Mouse (Mus musculus): ENCODE data around the gene Lta.

The Lta gene

DNA sequence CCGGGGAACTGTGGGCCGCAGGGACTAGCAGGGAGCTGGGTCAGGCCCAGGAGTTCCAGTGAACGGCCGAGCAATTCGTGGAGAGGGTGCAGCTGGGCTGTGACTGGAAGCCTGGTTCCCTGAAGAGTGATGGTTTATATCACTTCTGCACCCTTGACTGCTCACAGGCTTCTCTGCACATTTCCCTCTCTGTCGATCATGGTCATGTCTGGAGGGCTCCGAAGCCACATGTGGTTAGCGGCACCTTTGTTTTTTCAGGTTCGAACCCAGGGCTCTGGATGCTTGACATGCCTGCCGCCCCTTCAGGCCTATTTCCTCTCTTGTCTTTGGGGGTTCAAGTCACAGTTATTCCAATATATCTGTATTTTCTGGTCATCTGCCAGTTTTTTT lies 224 bp upstream of the Lta start:
- DNase-seq (ENCODE audit: low read depth) = no peak

DNA sequence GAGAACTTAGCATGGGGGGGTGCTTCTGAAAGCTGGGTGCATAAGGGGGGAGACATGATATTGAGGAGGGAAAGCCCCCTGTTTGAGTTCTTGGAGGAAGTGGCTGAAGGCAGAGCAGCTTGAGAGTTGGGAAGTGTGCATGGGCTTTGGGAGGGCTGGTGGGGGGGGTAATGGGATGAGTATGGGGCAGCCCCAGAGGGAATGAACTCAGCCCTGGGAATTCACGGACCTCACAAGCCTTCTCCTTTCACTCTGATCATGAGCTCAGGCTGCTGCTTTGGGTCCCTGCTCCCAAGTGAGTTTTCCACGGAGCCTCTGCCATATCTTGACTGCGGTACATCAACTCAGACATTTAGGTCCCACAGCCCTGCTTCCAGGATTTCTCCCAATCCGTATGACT lies 2.7 kb downstream of the Lta start:
- DNase-seq (ENCODE audit: low read depth) = no peak

DNA sequence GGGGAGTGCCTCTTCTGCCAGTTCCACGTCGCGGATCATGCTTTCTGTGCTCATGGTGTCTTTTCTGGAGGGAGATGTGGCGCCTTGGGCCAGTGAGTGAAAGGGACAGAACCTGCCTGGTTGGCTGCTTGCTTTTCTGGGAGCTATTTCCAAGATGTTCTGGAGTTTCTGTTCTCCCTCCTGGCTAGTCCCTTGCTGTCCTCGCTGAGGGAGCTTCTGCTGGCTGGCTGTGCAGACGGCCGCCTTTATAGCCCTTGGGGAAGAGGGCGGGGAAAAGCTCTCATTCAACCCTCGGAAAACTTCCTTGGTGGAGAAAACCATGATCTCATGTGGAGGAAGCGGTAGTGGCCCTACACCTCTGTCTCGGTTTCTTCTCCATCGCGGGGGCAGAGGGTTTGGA lies 3.4 kb downstream of the Lta start, which contains the start of gene Tnf:
Gene Tnf, minus strand, starts transcription at position 221 of the 400 bp plus-strand sequence.
- DNase-seq (ENCODE audit: low read depth) = no peak

DNA sequence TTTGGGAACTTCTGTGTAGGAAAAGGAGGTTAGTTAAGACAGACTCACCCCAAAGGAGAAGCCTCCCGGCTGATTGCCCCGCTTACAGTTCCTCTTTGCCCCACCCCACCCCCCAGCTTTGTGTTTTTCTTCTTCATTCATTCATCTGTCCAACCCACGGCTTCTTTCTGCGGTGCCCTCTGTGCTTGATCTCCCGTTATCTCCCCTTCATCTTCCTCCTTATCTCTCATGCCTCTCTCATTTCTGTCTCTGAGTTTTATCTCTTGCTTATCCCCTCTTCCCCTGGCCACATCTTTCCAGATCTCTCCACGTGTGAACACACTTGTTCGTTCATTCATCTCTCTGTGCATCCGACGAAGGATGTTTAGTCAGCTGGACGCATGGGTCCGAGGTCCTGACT lies 4.0 kb downstream of the Lta start:
- DNase-seq (ENCODE audit: low read depth) = no peak

DNA sequence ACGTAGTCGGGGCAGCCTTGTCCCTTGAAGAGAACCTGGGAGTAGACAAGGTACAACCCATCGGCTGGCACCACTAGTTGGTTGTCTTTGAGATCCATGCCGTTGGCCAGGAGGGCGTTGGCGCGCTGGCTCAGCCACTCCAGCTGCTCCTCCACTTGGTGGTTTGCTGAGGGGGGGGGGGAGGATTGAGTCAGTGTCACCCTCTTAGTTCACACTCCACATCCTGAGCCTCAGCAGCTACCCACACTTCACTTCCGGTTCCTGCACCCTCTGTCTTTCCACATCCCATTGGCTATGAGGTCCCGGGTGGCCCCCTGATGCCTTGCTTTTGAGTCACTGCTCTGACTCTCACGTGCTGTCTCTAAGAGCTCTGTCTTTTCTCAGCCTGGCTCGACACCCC lies 4.8 kb downstream of the Lta start:
- DNase-seq (ENCODE audit: low read depth) = no peak

DNA sequence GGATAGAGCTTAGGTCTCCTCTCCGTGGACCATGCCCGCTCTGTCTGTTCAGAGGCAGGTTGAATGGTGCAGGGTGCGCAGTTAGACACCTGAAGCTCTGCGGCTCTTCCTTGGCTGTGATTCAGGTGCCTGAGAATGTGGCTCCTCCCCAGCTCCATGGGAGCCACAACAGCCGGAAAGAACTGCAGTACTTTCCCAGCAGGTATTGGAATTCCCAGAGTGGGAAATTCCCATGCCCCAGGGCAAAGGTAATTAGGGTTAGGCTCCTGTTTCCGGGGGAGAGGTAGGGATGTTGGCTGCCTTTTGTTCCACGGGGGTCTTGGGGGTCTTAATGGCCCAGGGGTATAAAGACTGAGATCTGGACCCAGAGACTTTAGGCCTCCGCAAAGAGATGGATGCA lies 6.2 kb downstream of the Lta start:
- no peak for DNase-seq (ENCODE audit: low read depth)

DNA sequence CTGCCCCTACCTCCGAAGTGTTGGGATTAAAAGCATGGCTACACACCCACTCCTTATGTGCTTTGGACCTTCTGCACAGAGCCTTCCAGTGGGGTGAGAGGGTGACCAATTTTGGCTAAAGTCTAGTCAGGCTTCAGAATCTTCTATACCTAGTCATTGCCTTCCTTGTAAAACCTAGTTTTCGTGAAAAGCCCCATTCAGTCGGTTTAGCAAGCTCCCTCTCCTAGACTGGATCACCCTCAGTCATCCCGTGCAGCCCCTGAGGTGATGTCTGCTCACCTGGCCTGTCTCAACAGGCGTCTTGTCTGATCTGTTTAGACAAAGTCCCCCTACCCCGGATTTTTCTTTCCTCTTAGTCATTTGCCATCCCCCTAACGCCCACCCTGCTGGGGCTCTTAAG lies 7.1 kb downstream of the Lta start:
- no peak for DNase-seq (ENCODE audit: low read depth)

DNA sequence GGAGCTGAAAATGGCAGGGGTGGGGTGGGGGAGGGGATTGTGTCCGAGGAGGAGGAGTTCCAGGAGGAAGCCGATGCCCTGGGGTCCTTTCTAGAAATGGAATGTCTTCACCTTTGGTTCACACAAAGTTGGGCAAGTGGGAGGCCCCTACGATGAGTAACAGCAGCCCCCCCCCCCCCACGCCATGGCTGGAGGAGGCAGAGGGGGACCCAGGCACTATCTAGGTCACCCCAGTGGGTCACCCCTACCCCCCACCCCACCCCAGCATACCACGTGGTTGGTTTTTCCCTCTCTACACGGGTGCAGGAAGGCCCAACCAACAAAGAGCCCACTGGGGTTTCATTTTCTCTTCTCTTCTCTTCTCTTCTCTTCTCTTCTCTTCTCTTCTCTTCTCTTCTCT lies 8.0 kb downstream of the Lta start:
- DNase-seq (ENCODE audit: low read depth) = no peak

DNA sequence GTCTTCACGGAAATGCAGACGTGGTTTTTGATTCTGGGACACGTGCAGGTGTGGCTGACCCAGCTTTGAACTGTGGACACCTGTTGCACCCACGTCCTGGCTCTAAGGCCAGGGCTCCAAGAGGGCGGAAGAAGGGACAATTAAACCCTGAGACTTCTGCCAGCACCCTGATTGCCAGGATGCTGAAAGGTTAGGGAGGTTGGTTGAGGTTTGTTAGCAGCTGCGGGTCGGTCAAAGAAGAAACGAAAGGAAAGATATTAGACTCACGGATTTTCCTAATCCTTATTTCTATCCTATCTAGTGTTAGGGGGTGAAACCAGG lies 8.9 kb downstream of the Lta start:
- DNase-seq (ENCODE audit: low read depth) = no peak

DNA sequence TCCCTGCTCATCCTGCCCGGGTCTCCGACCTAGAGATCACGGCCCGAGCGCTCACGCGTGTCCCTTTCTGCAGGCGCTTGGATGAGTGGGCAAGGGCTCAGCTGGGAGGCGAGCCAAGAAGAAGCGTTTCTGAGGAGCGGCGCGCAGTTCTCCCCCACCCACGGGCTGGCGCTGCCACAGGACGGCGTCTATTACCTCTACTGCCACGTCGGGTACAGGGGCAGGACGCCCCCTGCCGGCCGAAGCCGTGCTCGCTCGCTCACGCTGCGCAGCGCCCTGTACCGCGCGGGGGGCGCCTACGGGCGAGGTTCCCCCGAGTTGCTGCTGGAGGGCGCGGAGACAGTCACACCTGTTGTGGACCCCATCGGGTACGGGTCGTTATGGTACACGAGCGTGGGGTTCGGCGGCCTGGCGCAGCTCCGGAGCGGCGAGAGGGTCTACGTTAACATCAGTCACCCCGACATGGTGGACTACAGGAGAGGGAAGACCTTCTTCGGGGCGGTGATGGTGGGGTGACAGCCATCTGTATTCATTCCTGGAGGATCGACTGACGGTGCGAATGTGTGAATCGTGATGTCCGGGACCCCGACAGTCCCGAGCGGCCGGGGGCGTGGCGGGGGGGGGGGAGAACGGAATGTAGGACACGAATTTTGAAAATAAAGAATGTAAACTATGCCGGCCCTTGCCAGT lies 9.4 kb downstream of the Lta start:
- DNase-seq (ENCODE audit: low read depth) = no peak

DNA sequence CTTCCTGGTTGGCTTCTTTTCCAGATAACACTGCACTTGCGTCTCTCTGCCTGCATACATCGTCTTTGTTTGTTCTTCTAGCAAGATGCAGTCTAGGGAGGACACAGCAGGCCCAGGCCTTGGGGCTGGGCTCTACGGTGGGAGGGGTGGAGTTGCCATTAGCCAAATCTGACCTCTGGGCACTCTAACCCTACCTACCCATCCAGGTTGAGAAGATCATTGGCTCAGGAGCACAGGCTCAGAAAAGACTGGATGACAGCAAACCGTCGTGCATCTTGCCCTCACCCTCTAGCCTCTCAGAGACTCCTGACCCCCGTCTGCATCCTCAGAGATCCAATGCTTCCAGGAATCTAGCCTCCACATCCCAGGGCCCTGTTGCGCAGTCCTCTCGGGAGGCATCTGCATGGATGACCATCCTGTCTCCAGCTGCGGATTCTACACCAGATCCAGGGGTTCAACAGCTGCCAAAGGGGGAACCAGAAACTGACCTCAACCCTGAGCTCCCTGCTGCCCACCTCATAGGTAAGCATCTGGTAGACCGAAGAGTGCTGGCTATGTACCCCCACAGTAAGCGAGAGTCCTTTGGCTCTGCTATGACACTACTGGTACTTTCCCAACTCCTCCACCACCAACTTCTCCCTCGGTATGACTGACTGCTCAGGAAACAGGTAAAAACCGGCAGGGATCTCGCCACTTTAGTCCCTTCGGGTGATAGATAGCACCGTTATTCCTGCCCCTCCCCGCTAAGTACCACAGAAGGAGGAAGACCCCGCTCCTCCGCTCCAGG lies 10.1 kb downstream of the Lta start:
- no peak for DNase-seq (ENCODE audit: low read depth)

DNA sequence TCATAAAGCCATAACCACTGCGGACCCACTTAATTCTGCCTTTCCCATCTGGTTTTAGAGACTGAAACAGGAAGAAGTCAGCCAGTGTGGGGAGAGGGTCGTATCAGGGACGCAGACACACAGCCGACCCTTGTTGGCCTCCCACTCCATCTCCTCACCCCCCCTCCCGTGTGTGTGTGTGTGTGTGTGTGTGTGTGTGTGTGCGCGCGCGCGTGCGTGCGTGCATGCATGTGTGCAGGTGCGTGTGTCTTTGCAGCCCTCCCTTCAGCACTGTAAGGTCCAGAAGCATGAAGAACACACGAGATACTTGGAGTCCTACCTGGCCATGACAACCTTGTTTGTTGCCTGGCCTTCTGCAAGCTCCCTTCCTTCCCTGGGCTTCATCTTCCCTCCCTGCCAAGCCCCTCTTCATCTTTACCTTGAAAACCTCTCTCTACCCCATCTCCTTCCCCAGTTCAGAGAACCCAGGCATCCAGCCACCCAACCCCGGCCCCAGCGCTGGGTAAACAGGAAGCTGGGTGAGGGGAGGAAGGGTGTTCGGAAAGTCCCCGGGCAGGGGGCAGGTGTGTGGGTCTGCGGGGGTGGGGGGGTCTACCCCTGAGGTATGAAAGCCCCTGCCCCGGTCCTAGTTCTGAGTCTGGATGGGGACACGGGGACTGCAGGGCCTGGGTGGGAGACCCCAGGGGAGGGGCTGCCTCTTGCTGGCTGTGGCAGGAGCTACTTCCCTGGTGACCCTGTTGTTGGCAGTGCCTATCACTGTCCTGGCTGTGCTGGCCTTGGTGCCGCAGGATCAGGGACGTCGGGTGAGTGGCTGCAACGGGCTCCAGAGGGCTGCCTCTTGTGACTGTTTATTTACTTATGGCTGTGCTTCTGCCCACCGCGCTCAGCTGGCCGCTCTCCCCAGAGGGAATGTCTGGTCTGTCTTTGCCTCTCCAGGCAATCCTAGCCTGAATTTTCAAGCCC lies 11.0 kb downstream of the Lta start, which contains the start of gene Ltb:
Gene Ltb, plus strand, starts transcription at position 559 of the 963 bp plus-strand sequence.
- no peak for DNase-seq (ENCODE audit: low read depth)

DNA sequence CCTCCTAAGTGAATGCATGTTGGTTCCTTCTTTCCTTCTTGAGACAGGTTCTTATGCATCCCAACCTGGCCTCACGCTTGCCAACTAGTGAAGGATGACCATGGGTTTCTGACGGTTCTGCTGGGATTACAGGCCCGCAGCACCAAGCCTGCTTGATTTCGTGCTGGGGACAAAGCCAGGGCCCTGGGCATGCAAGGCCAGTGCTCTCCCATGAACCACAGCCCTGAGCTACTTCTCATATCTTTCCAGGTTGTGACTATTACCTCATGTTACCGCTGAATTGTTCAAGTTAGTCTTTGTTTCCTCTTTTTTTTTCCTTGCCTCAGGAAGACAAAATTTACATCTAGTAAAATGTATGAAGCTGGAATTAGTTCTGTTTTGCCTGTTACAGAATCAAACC lies 12.2 kb downstream of the Lta start:
- no peak for DNase-seq (ENCODE audit: low read depth)

DNA sequence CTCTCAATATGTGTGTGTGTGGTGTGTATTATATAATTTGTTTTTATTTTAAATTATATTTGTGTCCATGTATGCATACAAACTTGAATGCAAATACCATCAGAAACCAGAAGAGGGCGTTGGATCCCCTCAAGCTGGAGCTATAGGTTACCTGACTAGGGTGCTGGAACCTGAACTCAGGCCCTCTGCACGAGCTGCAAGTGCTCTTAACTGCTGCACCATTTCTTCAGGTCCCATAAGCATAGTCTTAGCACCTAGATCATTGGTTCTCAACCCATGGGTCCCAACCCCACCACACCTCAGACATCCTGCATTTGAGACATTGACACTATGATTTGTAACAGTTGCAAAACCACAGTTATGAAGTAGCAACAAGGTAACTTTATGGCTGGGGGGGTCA lies 13.4 kb downstream of the Lta start:
- DNase-seq (ENCODE audit: low read depth) = no peak

DNA sequence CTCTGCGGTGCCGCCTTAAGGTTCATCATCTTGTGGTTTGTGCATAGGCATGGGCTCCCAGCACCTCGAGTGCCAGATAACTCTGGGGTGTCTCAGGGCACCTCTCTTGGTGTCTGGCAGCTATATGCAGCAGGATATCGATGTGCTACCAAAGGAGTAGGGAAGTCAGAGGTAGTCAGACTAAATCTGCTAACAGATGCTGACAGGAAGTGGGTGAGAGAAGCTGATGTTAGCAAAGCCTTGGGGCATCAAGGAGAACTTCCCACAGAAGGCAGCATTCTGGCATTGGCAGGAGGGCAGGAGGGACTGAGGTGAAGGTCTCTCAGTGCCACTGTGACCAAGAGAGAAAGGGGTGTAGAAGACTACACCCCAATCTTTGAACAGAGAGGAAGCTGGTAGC lies 15.1 kb downstream of the Lta start:
- no peak for DNase-seq (ENCODE audit: low read depth)

DNA sequence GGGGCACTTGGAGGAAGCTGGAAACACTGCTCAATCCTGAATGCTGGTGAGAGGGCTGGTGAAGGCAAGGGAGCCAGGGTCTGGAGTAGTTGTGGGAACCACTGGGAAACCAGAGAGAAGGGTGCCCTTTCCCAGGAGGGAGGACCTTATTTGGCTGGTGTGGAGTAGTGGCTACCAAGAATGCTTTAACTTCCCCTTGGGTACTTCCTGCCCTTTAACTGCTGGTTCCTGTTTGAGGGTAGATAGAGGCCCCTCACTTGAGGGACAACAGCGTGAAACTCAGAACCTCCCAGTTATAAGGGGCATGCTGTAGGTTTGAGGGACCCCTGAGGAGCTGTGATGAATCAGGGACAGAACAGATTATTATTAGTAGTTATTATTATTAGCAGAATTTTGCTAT lies 16.0 kb downstream of the Lta start:
- no peak for DNase-seq (ENCODE audit: low read depth)

DNA sequence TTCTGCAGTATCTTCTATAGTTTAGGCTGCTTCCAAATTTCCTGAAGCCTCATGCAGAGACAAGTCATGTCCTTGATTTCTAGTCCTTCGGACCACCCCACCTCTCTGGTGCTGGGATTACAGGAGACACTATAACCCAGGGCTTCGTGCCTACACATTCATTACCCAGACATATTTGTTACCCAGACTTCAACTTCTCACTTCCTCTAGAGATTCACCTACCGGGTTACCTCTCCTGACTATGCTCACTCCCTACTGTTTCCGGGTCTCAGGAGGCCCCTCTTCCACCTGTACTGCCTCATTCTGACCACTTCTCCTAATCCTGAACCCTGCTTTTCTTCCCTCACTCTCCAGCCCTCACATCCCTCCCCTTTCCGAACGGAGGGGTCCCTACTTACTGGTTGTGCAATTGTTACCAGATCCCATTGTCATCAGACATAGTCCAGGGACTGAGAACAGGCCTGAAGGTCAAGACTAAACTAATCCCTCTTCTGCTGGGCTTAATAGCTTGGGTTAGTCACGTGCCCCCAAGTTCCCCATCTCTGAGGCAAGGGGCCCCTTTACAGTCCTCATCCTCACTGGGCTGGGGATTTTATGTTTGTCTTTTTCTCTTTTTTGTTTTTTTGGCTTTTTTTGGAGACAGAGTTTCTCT lies 17.1 kb downstream of the Lta start, which contains the start of gene Lst1:
Gene Lst1, minus strand, starts transcription at position 481 of the 652 bp plus-strand sequence.
- DNase-seq (ENCODE audit: low read depth) = no peak

DNA sequence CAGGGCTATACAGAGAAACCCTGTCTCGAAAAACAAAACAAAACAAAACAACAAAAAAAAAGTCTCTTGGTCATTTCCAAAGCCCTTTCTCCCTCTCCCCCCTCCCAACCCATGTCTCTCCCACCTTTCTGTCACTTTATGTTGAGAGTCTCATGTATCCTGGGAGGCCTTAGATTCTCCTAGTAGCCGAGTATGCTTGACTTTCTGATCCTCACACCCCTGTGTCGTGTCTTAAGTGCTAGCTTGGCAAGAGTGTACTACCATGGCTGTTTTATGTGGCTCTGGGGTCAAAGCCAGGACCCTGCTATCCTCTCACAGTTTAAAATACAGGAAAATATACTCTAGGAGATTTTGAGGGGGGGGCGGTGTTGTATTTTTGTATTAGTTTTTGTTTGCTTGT lies 17.8 kb downstream of the Lta start:
- DNase-seq (ENCODE audit: low read depth) = no peak

DNA sequence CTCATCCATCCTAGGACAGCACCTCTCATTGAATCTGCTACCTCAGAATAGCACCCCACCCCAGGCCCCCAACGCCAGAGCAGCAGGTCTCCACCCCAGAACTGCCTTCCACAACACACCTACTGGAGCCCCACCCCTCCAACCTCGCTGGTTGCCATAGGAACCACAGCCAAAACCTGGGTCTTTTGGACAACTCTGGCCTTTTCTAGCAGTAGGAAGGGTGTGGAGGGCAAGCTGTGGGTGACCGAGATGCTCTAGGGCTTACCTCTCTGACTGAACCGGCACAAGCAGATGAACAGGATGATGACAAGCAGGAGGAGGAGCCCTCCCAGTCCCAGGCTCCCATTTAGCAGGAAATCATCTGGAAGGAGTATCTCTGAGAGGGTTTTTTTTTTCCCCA lies 18.5 kb downstream of the Lta start:
- no peak for DNase-seq (ENCODE audit: low read depth)

DNA sequence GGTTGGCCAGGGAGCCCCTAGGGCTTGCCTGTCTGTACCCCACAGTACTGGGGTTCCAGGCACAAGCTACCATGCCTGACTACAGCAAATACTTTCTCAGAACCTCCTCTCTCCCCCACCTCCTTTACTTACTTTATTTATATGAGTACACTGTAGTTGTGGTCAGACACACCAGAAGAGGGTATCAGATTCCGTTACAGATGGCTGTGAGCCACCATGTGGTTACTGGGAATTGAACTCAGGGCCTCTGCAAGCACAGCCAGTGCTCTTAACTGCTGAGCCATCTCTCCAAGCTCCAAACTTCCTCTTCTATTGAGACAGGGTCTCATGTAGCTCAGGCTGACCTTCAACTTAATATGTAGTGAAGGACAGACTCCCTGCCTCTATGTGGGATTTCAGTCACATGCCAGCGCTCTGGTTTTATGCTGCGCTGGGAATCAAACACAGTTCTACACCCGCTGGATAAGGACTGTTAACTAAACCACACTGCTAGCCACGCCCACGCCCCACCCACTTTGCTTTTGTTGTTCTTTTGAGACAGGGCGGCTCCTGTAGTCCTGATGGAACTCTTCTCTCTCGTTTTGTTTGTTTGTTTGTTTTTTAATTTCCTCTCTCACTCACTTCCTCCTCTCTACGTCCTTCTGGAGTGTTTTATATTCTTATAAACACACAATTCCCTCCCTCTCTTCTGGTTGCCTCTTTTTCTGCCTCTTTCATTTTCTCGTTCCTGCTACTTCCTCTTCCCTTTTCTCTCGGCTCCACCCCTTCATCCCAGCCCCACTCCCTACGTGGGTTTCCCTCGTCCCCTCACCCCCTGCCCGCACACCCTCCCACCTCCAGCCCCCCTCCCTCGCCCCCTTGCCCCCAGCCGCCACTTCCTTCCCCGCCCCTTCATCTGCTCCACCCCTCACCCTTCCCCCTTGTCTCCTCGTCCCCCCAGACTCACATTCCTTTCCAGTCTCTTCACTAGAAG lies 19.2 kb downstream of the Lta start:
- DNase-seq (ENCODE audit: low read depth) = peak; percentile 83

DNA sequence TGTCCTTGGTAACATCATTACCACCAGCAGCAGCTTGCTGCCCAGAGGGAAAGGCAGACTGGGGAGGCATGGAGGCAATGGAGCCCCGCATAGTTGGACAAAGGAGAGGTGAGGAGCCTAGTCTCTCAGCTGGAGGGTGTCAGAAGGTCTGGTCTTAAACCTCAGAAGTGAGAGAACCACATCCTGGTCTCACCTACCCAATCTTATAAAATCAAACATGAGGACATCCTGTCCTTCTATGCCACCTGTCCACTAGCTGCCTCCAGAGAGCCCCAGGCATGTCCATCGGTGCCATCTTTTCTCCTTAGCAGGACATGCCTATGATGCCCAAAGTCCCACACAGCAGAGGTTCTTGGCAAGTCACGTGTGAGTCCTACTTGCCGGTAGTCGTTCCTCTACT lies 25.1 kb downstream of the Lta start:
- DNase-seq (ENCODE audit: low read depth) = no peak

All from c-Kit-positive CD71-negative TER-119-negative erythroid progenitor cells, embryonic 14.5 days (primary cell).